Mouse (Mus musculus): ENCODE data around the gene Pmpcb. TPM values are rescaled to one million over a fixed set of nuclear protein-coding genes. Genes with fewer than 3 reads are reported as not detected.
"Not testable (repeated sequence)": the region's sequence is repeated elsewhere in the genome, so short reads cannot be mapped to it uniquely, and the experiment has no call there.

Gene Pmpcb
- polyA plus RNA-seq, 1 experiment = 19.0 TPM

GRCm38 (mm10) chr5:21702873-21703475, 34.0 kb upstream of the Pmpcb start:
- peaks cover 21% of the 10 kb centered on the region for H3K4me1 ChIP-seq
- no peak for TF ChIP-seq GATA1 (IDR thresholded peaks at IDR 0.05; ENCODE audit: borderline replicate concordance, low read length)
- no peak for TF ChIP-seq FLI1 (IDR thresholded peaks at IDR 0.05; ENCODE audit: low read length)
- H3K4me3 ChIP-seq (replicated peaks) = no peak overlapping the region
- peaks cover 4% of the 10 kb centered on the region; the same call in 1 of the 2 replicates for H3K9me3 ChIP-seq
- no peaks in the 10 kb centered on the region for H3K36me3 ChIP-seq (replicated peaks; ENCODE audit: low read length)
- no peaks in the 10 kb centered on the region for H3K27me3 ChIP-seq (replicated peaks)

DNA sequence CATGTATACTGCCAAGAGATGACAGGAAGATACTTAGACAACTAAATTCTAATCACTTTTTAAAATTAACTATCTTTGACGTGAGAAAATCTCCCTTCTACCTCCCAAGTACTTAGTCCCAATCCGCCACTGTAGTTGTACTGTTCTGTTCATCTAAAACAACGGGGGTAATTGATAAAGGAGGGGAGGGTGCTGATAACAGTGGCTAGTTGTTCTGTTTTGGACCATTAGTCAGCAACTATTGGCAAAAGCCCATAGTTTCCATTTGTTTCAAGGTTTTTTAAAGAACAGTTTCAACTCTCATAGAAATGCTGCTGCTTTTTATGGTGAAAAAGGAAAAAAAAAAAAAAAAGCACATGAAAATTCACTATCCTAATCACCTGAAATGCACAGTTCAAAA, 33.2 kb upstream of the Pmpcb start:
- Histone ChIP-seq H3K36me3 (replicated peaks; ENCODE audit: low read length) (no peaks in the 10 kb centered on the region), H3K4me3 (replicated peaks) (no peak overlapping the region), H3K4me1 (peaks cover 21% of the 10 kb centered on the region), H3K9me3 (peaks cover 6% of the 10 kb centered on the region; the same call in 1 of the 2 replicates), H3K27me3 (replicated peaks) (no peaks in the 10 kb centered on the region)
- TF ChIP-seq GATA1 (IDR thresholded peaks at IDR 0.05; ENCODE audit: borderline replicate concordance, low read length) (no peak), FLI1 (IDR thresholded peaks at IDR 0.05; ENCODE audit: low read length) (no peak)

DNA sequence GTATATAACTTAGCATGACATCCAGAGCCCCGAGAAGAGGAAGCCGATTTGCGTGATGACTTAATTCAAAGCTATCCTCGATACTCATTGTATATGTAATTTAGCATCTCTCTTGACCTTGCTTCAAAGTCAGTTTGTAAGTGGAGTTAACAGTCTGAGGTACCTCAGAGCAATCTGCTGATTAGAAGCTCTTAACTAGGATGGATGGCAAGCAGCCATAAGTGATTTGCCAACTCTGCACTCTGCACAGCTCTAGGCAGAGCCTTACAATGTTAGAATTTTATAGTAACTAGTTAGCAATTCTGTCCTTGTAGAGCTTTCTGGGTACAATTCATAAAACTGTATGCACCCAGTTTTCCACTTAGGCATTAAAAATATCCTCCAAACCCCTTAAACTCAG, 30.4 kb upstream of the Pmpcb start:
- H3K36me3 ChIP-seq (replicated peaks; ENCODE audit: low read length) = no peaks in the 10 kb centered on the region

DNA sequence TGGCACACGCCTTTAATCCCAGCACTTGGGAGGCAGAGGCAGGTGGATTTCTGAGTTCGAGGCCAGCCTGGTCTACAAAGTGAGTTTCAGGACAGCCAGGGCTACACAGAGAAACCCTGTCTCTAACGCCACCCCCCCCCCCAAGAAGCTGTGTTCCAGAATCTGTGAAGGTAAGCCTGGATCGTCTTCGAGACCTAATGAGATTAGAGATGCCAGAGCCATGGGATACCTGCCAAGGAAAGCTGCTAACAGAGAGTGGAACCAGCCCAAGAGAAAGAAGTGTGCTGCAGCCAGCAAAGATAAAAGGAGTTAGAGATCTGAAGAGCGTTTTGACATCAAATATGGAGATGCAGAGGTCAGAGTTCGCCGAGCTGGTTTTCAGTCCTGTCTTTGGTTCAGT, 28.9 kb upstream of the Pmpcb start:
- peaks cover 11% of the 10 kb centered on the region for H3K9me3 ChIP-seq
- not testable (repeated sequence) for H3K4me1 ChIP-seq; H3K27me3 ChIP-seq (replicated peaks); H3K4me3 ChIP-seq (replicated peaks); H3K36me3 ChIP-seq (replicated peaks; ENCODE audit: low read length)

More for the DNA sequence above, 30.4 kb upstream of the Pmpcb start:
- Histone ChIP-seq H3K4me1 (peaks cover 11% of the 10 kb centered on the region), H3K9me3 (peaks cover 8% of the 10 kb centered on the region; the same call in 1 of the 2 replicates), H3K4me3 (replicated peaks) (no peak overlapping the region), H3K27me3 (replicated peaks) (peaks cover 4% of the 10 kb centered on the region)
- TF ChIP-seq FLI1 (IDR thresholded peaks at IDR 0.05; ENCODE audit: low read length) (no peak), GATA1 (IDR thresholded peaks at IDR 0.05; ENCODE audit: borderline replicate concordance, low read length) (no peak)

DNA sequence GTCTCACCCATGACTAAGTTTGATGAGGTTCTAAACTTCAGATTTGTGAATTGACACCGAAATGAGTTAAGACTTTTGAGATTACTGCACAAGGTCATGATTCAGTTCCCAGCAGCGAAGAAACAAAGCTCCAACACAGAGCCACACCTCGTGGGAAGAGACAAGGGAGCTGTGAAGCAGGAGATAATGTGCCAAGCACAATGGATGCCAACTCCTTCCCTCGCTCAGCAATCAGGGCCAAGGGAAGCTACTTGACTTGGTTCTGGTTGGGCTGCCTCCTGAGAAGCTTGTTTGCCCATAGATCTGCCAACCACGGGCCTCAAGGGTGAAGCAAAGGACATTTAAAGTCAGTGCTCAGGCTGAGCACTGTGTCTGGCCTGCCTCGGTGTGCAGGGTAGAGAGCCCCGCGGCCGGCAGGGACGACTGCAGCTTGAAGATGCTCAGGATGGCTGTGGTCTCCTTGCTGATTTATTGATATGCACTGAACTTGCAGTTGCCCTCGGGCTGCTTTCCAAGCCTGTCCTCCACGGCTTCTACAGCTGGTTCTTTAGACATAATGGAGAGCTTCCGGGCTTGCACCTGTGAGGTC, 24.7 kb upstream of the Pmpcb start:
- TF ChIP-seq FLI1 (IDR thresholded peaks at IDR 0.05; ENCODE audit: low read length) (no peak), GATA1 (IDR thresholded peaks at IDR 0.05; ENCODE audit: borderline replicate concordance, low read length) (no peak)
- no peaks in the 10 kb centered on the region for H3K36me3 ChIP-seq (replicated peaks; ENCODE audit: low read length)

GRCm38 (mm10) chr5:21714447-21714846, 22.5 kb upstream of the Pmpcb start:
- Histone ChIP-seq H3K9me3 (peaks cover 7% of the 10 kb centered on the region), H3K27me3 (replicated peaks) (peaks cover 10% of the 10 kb centered on the region), H3K36me3 (replicated peaks; ENCODE audit: low read length) (no peaks in the 10 kb centered on the region), H3K4me3 (replicated peaks) (no peak overlapping the region), H3K4me1 (peaks cover 4% of the 10 kb centered on the region; the same call in 1 of the 2 replicates)
- no peak for TF ChIP-seq FLI1 (IDR thresholded peaks at IDR 0.05; ENCODE audit: low read length)
- TF ChIP-seq GATA1 (IDR thresholded peaks at IDR 0.05; ENCODE audit: borderline replicate concordance, low read length) = no peak

More for the DNA sequence above, 24.7 kb upstream of the Pmpcb start:
- no peak overlapping the region for H3K4me3 ChIP-seq (replicated peaks)
- H3K4me1 ChIP-seq = peaks cover 4% of the 10 kb centered on the region; the same call in 1 of the 2 replicates
- H3K9me3 ChIP-seq = peaks cover 11% of the 10 kb centered on the region
- H3K27me3 ChIP-seq (replicated peaks) = peaks cover 8% of the 10 kb centered on the region

- Histone ChIP-seq H3K9me3 (peaks cover 6% of the 10 kb centered on the region), H3K4me1 (peaks cover 4% of the 10 kb centered on the region; the same call in 1 of the 2 replicates), H3K36me3 (replicated peaks; ENCODE audit: low read length) (no peaks in the 10 kb centered on the region), H3K4me3 (replicated peaks) (no peak overlapping the region), H3K27me3 (replicated peaks) (peaks cover 6% of the 10 kb centered on the region)
- TF ChIP-seq FLI1 (IDR thresholded peaks at IDR 0.05; ENCODE audit: low read length) = no peak
- no peak for TF ChIP-seq GATA1 (IDR thresholded peaks at IDR 0.05; ENCODE audit: borderline replicate concordance, low read length)
Measured at GRCm38 (mm10) chr5:21717165-21717715, 19.7 kb upstream of the Pmpcb start.

DNA sequence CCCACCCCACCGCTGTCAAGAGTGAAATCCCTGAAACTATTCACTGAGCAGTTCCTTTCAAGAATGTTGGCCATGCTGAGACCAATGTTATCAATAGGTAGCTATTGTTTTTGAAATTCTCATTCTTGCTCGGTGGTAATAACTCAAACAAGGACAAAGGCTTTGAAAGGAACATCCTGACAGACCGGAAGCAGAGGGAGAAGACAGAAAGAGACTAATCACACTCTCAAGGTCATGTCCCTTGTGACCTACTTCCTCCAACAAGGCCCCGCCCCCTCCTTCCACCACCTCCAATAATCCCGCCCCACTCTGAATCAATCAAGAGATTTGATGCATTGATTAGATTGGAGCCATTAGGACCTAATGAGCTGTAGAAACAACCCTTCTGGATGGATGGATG, 18.4 kb upstream of the Pmpcb start:
- TF ChIP-seq FLI1 (IDR thresholded peaks at IDR 0.05; ENCODE audit: low read length) (no peak), GATA1 (IDR thresholded peaks at IDR 0.05; ENCODE audit: borderline replicate concordance, low read length) (no peak)
- Histone ChIP-seq H3K36me3 (replicated peaks; ENCODE audit: low read length) (no peaks in the 10 kb centered on the region), H3K27me3 (replicated peaks) (peaks cover 5% of the 10 kb centered on the region), H3K9me3 (peaks cover 4% of the 10 kb centered on the region), H3K4me1 (peaks cover 4% of the 10 kb centered on the region; the same call in 1 of the 2 replicates), H3K4me3 (replicated peaks) (no peak overlapping the region)

- Histone ChIP-seq H3K4me3 (replicated peaks) (no peak overlapping the region), H3K36me3 (replicated peaks; ENCODE audit: low read length) (no peaks in the 10 kb centered on the region), H3K4me1 (no peaks in the 10 kb centered on the region), H3K9me3 (peaks cover 4% of the 10 kb centered on the region), H3K27me3 (replicated peaks) (peaks cover 5% of the 10 kb centered on the region)
- TF ChIP-seq GATA1 (IDR thresholded peaks at IDR 0.05; ENCODE audit: borderline replicate concordance, low read length) (no peak), FLI1 (IDR thresholded peaks at IDR 0.05; ENCODE audit: low read length) (no peak)
Measured at GRCm38 (mm10) chr5:21719209-21719608, 17.7 kb upstream of the Pmpcb start.

GRCm38 (mm10) chr5:21724427-21724826, 12.5 kb upstream of the Pmpcb start:
- Histone ChIP-seq H3K27me3 (replicated peaks) (peaks cover 7% of the 10 kb centered on the region), H3K4me1 (no peaks in the 10 kb centered on the region), H3K36me3 (replicated peaks; ENCODE audit: low read length) (no peaks in the 10 kb centered on the region), H3K9me3 (no peaks in the 10 kb centered on the region), H3K4me3 (replicated peaks) (no peak overlapping the region)
- TF ChIP-seq GATA1 (IDR thresholded peaks at IDR 0.05; ENCODE audit: borderline replicate concordance, low read length) = no peak
- no peak for TF ChIP-seq FLI1 (IDR thresholded peaks at IDR 0.05; ENCODE audit: low read length)

All from megakaryocyte, embryonic 14.5 days (primary cell).